Mouse (Mus musculus) neural tube, embryonic 14.5 days (tissue): Measurements from ENCODE around the gene Spef1. TPM values are rescaled to one million over a fixed set of nuclear protein-coding genes. Genes with fewer than 3 reads are reported as not detected.
"Not testable (repeated sequence)": the region's sequence is repeated elsewhere in the genome, so short reads cannot be mapped to it uniquely, and the experiment has no call there.

ENCODE experiments used
- ATAC-seq: fragments of 200-750 bp; cut with Nextera tagmentation; 2 replicates; pipeline ENCODE4 v1.8.0; 2017; ENCODE audit warnings: low read depth, mild to moderate bottlenecking, moderate TSS enrichment, moderate library complexity
- H3K27ac ChIP-seq: fragments of 300-500 bp; sonication (generic); 2 replicates; pipeline ENCODE4 v1.5.1; 2014; ENCODE audit warnings: low read depth, mild to moderate bottlenecking, control low read depth, low read length, moderate library complexity, mixed read lengths
- H3K27me3 ChIP-seq: fragments of 300-500 bp; sonication (generic); 2 replicates; pipeline ENCODE4 v1.6.1; 2014; ENCODE audit warnings: low read length; ENCODE audit not compliant: control insufficient read depth, insufficient read depth
- H3K36me3 ChIP-seq: fragments of 300-500 bp; sonication (generic); 2 replicates; pipeline ENCODE4 v1.6.1; 2014; ENCODE audit warnings: low read length, mixed read lengths; ENCODE audit not compliant: control insufficient read depth, insufficient read depth
- H3K4me1 ChIP-seq: fragments of 300-500 bp; sonication (generic); 2 replicates; pipeline ENCODE4 v1.6.1; 2014; ENCODE audit warnings: low read length; ENCODE audit not compliant: control insufficient read depth, insufficient read depth
- H3K4me2 ChIP-seq: fragments of 300-500 bp; sonication (generic); 2 replicates; pipeline ENCODE4 v1.6.1; 2014; ENCODE audit warnings: mild to moderate bottlenecking, low read depth, low read length, control low read depth
- H3K4me3 ChIP-seq: fragments of 300-500 bp; sonication (generic); 2 replicates; pipeline ENCODE4 v1.5.1; 2014; ENCODE audit warnings: low read depth, low read length, control low read depth, mixed read lengths
- H3K9ac ChIP-seq: fragments of 300-500 bp; sonication (generic); replicated peaks from 2 replicates; pipeline ENCODE4 v1.6.1; 2014; ENCODE audit warnings: low read depth, mild to moderate bottlenecking, control low read depth, low read length, mixed read lengths
- H3K9me3 ChIP-seq: fragments of 300-500 bp; sonication (generic); 2 replicates; pipeline ENCODE4 v1.6.1; 2016; ENCODE audit warnings: low read length; ENCODE audit not compliant: control insufficient read depth
- WGBS: fragments of 180-500 bp; shearing (Covaris S2); extraction: QIAGEN DNeasy Blood & Tissue Kit; methylation state at CpG from one replicate; pipeline ENCODE4 v1.1.7; 2014; 5-methylcytosine and 5-hydroxymethylcytosine counted together
- polyA plus RNA-seq: library from polyadenylated mRNA; unstranded; fragments of >200 nt; fragmentation: Nextera tagmentation; extraction: Ambion mirVana; gene quantifications from 2 replicates; pipeline ENCODE4 v1.2.1, GENCODE M21; 2014

Gene Spef1
- 9.2 and 9.4 TPM in 2 replicates for polyA plus RNA-seq

- H3K9me3 ChIP-seq: no peaks in the 10 kb centered on the region
- H3K27me3 ChIP-seq: no peaks in the 10 kb centered on the region
- H3K4me3 ChIP-seq: peak within 1 kb of the TSS; percentile 61
- H3K4me2 ChIP-seq: peak within 1 kb of the TSS; percentile 73
- peak within 1 kb of the TSS; percentile 81 for H3K27ac ChIP-seq
- peak; percentile 87 for ATAC-seq
- peak within 1 kb of the TSS; percentile 80 for H3K9ac ChIP-seq
- H3K36me3 ChIP-seq: no peaks in the 10 kb centered on the region
- no peaks in the 10 kb centered on the region for H3K4me1 ChIP-seq
- WGBS: under 1% methylated on average over 43 of the region's 43 CpGs
Observed at GRCm38 (mm10) chr2:131186771-131187601, at the start of gene Spef1, which contains the start of gene Cdc25b. Spef1 (minus strand) TSS chr2:131187282. Cdc25b (plus strand) TSS chr2:131186949.

- H3K27me3 ChIP-seq: no peaks in the 10 kb centered on the region
- H3K4me3 ChIP-seq: no peak overlapping the region
- H3K4me2 ChIP-seq: no peak overlapping the region
- no peaks in the 10 kb centered on the region for H3K9me3 ChIP-seq
- H3K9ac ChIP-seq: no peak overlapping the region
- no peak for ATAC-seq
- no peak overlapping the region for H3K27ac ChIP-seq
- 84% methylated on average over 7 of the region's 7 CpGs for WGBS
- H3K36me3 ChIP-seq: no peaks in the 10 kb centered on the region
- 0 out of 2 replicates have a peak, but pooled peaks cover 6% of the 10 kb centered on the region for H3K4me1 ChIP-seq
Observed at GRCm38 (mm10) chr2:131234970-131235635, 48.0 kb upstream of the Spef1 start.

- Histone ChIP-seq H3K27ac (no peak overlapping the region), H3K4me1 (0 out of 2 replicates have a peak, but pooled peaks cover 6% of the 10 kb centered on the region), H3K4me2 (peak overlapping the region; percentile 84), H3K9me3 (no peaks in the 10 kb centered on the region), H3K36me3 (no peaks in the 10 kb centered on the region), H3K9ac (peak overlapping the region; percentile 44), H3K27me3 (no peaks in the 10 kb centered on the region), H3K4me3 (peak overlapping the region; percentile 43)
- ATAC-seq: peak; percentile 25; the same call in 1 of the 2 replicates
- WGBS: 12% methylated on average over 28 of the region's 28 CpGs
Observed at GRCm38 (mm10) chr2:131234127-131234650, 47.1 kb upstream of the Spef1 start.

- no peaks in the 10 kb centered on the region for H3K9me3 ChIP-seq
- 9% methylated on average over 29 of the region's 29 CpGs for WGBS
- no peak within 1 kb of the TSS for H3K27ac ChIP-seq
- peak; percentile 100 for ATAC-seq
- peak within 1 kb of the TSS; percentile 44 for H3K9ac ChIP-seq
- 0 out of 2 replicates have a peak, but pooled peaks cover 6% of the 10 kb centered on the region for H3K4me1 ChIP-seq
- no peaks in the 10 kb centered on the region for H3K36me3 ChIP-seq
- H3K4me2 ChIP-seq: peak within 1 kb of the TSS; percentile 84
- H3K27me3 ChIP-seq: no peaks in the 10 kb centered on the region
- peak within 1 kb of the TSS; percentile 43 for H3K4me3 ChIP-seq
Observed at GRCm38 (mm10) chr2:131233307-131234126, 46.4 kb upstream of the Spef1 start, which contains the start of gene Mavs. Mavs (plus strand) TSS chr2:131234063.

- Histone ChIP-seq H3K36me3 (no peaks in the 10 kb centered on the region), H3K4me3 (no peak overlapping the region), H3K9ac (no peak overlapping the region), H3K27me3 (no peaks in the 10 kb centered on the region), H3K9me3 (no peaks in the 10 kb centered on the region), H3K27ac (no peak overlapping the region), H3K4me1 (0 out of 2 replicates have a peak, but pooled peaks cover 6% of the 10 kb centered on the region), H3K4me2 (no peak overlapping the region)
- ATAC-seq: no peak
- WGBS: 83% methylated on average over 2 of the region's 2 CpGs
Observed at GRCm38 (mm10) chr2:131232558-131232957, 45.5 kb upstream of the Spef1 start.

- H3K9me3 ChIP-seq: no peaks in the 10 kb centered on the region
- WGBS: 95% methylated on average over 3 of the region's 3 CpGs
- H3K27ac ChIP-seq: no peak overlapping the region
Observed at GRCm38 (mm10) chr2:131227243-131227642, 40.2 kb upstream of the Spef1 start.

GRCm38 (mm10) chr2:131226669-131227068 lies 39.6 kb upstream of the Spef1 start:
- not testable (repeated sequence) for H3K27me3 ChIP-seq, H3K27ac ChIP-seq, ATAC-seq, H3K4me1 ChIP-seq, H3K4me2 ChIP-seq, H3K9ac ChIP-seq, H3K4me3 ChIP-seq, H3K36me3 ChIP-seq, H3K9me3 ChIP-seq
- WGBS: 76% methylated on average over 2 of the region's 2 CpGs

More at GRCm38 (mm10) chr2:131227243-131227642, 40.2 kb upstream of the Spef1 start:
- H3K4me1 ChIP-seq: no peaks in the 10 kb centered on the region
- no peak overlapping the region for H3K4me3 ChIP-seq
- H3K27me3 ChIP-seq: no peaks in the 10 kb centered on the region
- no peak overlapping the region for H3K9ac ChIP-seq
- no peak for ATAC-seq
- no peaks in the 10 kb centered on the region for H3K36me3 ChIP-seq
- no peak overlapping the region for H3K4me2 ChIP-seq

- no peaks in the 10 kb centered on the region for H3K27me3 ChIP-seq
- no peak for ATAC-seq
- no peak overlapping the region for H3K4me2 ChIP-seq
- no peaks in the 10 kb centered on the region for H3K9me3 ChIP-seq
- no peak overlapping the region for H3K27ac ChIP-seq
- no peaks in the 10 kb centered on the region for H3K36me3 ChIP-seq
- 88% methylated on average over 6 of the region's 6 CpGs for WGBS
- no peaks in the 10 kb centered on the region for H3K4me1 ChIP-seq
- H3K4me3 ChIP-seq: no peak overlapping the region
- no peak overlapping the region for H3K9ac ChIP-seq
Observed at GRCm38 (mm10) chr2:131225178-131225577, 38.1 kb upstream of the Spef1 start.
